Mouse (Mus musculus) liver, adult 2 months (tissue): ENCODE data around the gene Hspb8.

Experiments used
- CTCF ChIP-seq: fragments of 200-500 bp; IDR thresholded peaks from 2 replicates; pipeline ENCODE4 v1.5.1; 2011; ENCODE audit warnings: low read depth, low read length, control low read depth
- POLR2A ChIP-seq: fragments of 200-500 bp; IDR thresholded peaks from 2 replicates; pipeline ENCODE4 v1.6.1; 2011; ENCODE audit warnings: low read length, control low read depth; ENCODE audit not compliant: insufficient read depth; ENCODE audit errors: extremely low read depth

- TF ChIP-seq POLR2A: no peak
- no peak for TF ChIP-seq CTCF
Observed at GRCm38 (mm10) chr5:116360751-116361150, 61.9 kb downstream of the Hspb8 start.
